Mouse (Mus musculus): ENCODE results near the gene Eno2. TPM values are rescaled to one million over a fixed set of nuclear protein-coding genes. Genes with fewer than 3 reads are reported as not detected.

Eno2 gene
- polyA plus RNA-seq, 1 experiment from 2014 or later = 4.5 TPM

DNA sequence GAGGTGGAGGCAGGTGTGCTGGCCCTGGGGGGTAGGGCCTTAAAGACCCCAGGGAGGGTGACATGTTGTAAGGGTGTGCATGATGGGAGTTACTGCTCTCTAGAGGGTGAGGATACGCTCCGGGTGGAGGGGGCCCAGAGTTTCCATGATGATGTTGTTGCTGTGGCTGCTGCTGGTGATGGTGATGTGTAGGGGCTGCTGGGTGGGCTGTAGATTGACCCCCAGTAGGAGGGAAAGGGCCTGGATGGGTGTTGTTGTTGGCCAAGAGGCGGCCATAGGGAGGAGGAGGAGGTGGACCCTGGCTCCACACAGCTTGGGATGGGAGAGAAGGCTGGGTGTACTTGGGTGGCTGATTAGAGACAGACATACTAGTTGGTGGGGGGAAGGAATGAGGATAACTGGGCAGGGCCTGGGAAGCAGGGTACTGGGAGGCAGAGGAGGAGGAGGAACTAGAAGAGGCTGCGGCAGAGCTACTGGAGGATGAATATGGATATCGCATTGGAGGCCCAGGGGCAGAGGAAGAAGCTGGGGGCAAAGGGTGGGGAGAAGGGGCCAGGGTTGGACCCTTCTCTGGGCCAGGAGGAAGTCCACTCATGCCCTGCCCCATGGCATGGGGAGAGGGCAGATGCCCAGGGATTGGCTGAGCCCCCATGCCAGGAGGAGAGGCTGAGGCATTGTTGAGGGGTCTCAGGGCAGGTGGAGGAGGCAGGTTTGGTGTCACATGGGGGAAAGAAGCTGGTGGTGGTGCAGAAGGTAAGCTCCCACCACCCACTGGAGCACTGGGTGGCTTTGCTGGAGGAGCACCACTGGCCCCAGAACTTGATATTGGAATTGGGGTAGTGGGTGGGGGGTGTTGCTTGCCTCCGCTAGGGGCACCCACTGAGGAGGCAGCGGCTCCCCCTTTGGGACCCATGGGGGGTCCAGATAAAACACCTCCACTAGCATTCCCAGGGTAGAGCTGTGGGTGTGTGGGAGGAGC lies 22.5 kb downstream of the Eno2 start:
- DNase-seq (ENCODE audit: low spot score, missing footprints) = no peak
- WGBS = 93% methylated on average over 7 of the region's 7 CpGs

DNA sequence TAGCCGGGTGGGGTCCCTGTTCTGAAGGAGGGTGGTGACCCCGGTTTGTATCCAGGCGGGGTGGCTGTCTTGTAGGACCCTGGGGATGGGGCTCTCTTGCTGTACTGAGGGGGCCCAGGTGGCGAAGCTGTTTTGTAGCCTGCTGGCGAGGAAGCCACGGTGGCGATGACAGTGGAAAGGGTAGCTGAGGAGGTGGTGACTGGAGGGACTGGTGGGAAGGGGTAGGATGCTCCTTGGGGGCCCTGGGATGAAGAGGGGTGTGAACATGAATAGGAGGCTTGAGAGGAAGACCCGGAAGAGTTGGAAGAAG lies 23.2 kb downstream of the Eno2 start:
- WGBS = 20% methylated on average over 8 of the region's 8 CpGs
- H3K4me1 ChIP-seq (ENCODE audit: control insufficient read depth, insufficient read depth, low read length) = peaks cover 22% of the 10 kb centered on the region
- H3K36me3 ChIP-seq (ENCODE audit: control insufficient read depth, insufficient read depth, low read length) = peaks cover 20% of the 10 kb centered on the region
- peak; percentile 6; the same call in 1 of the 2 replicates for ATAC-seq (ENCODE audit: low FRiP score)
- H3K27me3 ChIP-seq (ENCODE audit: control insufficient read depth, insufficient read depth, low read length) = no peaks in the 10 kb centered on the region
- H3K9me3 ChIP-seq (ENCODE audit: control insufficient read depth, low read length) = no peaks in the 10 kb centered on the region
- peak overlapping the region; percentile 98 for H3K4me2 ChIP-seq
- no peak for DNase-seq (ENCODE audit: low spot score, missing footprints)
- H3K4me3 ChIP-seq (ENCODE audit: low read depth, low read length) = peak overlapping the region; percentile 57
- peak overlapping the region; percentile 86 for H3K9ac ChIP-seq (ENCODE audit: low read length)
- peak overlapping the region; percentile 85 for H3K27ac ChIP-seq (ENCODE audit: low read depth, low read length)

More for the DNA sequence above, 22.5 kb downstream of the Eno2 start:
- peaks cover 20% of the 10 kb centered on the region for H3K36me3 ChIP-seq (ENCODE audit: control insufficient read depth, insufficient read depth, low read length)
- ATAC-seq (ENCODE audit: low FRiP score) = no peak
- H3K9ac ChIP-seq (ENCODE audit: low read length) = no peak overlapping the region
- peaks cover 17% of the 10 kb centered on the region for H3K4me1 ChIP-seq (ENCODE audit: control insufficient read depth, insufficient read depth, low read length)
- H3K27ac ChIP-seq (ENCODE audit: low read depth, low read length) = no peak overlapping the region
- H3K4me2 ChIP-seq = peak overlapping the region; percentile 98
- no peaks in the 10 kb centered on the region for H3K27me3 ChIP-seq (ENCODE audit: control insufficient read depth, insufficient read depth, low read length)
- no peak overlapping the region for H3K4me3 ChIP-seq (ENCODE audit: low read depth, low read length)
- H3K9me3 ChIP-seq (ENCODE audit: control insufficient read depth, low read length) = no peaks in the 10 kb centered on the region

DNA sequence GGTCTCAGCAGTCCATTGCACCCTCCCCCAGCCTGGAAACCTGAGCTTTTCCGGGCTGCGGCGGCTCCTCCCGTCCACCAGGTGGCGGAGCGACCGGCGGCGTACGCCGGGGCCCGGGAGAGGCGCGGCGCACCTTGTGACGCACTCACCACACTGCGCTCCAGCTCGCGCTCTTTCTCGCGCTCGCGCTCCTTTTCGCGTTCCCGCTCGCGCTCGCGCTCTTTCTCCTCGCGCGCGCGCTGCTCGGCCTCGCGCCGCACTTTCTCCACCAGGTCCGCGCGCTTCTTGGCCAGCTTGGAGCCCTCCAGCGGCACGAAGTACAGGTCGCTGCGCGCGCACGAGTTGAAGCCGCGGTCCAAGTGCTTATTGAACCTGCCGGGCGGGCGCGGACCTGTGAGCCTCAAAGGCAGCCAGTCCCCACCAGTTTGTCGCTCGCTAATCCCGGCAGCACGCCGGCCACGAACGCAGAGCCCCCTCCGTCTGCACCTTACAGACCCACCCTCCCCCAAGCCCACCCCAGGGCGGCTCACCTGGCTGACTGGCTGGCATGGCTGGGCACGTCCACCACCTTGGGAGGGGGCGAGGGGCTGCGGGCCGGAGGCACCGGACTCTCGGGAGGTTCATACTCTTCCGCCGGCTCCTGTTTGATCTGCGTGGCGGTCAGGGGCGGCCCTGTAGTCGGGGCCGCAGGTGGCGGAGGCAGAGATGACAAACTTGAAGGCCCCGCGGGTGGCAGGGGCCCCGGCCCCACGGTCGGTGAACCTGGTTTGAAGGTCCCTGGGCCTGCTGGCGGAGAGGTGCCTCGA lies 23.8 kb downstream of the Eno2 start:
- H3K27ac ChIP-seq (ENCODE audit: low read depth, low read length) = peak overlapping the region; percentile 85
- no peaks in the 10 kb centered on the region for H3K9me3 ChIP-seq (ENCODE audit: control insufficient read depth, low read length)
- no peaks in the 10 kb centered on the region for H3K27me3 ChIP-seq (ENCODE audit: control insufficient read depth, insufficient read depth, low read length)
- peak overlapping the region; percentile 86 for H3K9ac ChIP-seq (ENCODE audit: low read length)
- H3K36me3 ChIP-seq (ENCODE audit: control insufficient read depth, insufficient read depth, low read length) = peaks cover 20% of the 10 kb centered on the region
- WGBS = under 1% methylated on average over 79 of the region's 85 CpGs
- ATAC-seq (ENCODE audit: low FRiP score) = peak; percentile 83
- H3K4me1 ChIP-seq (ENCODE audit: control insufficient read depth, insufficient read depth, low read length) = peaks cover 22% of the 10 kb centered on the region
- peak overlapping the region; percentile 98 for H3K4me2 ChIP-seq
- H3K4me3 ChIP-seq (ENCODE audit: low read depth, low read length) = peak overlapping the region; percentile 57
- peak; percentile 99 for DNase-seq (ENCODE audit: low spot score, missing footprints)

DNA sequence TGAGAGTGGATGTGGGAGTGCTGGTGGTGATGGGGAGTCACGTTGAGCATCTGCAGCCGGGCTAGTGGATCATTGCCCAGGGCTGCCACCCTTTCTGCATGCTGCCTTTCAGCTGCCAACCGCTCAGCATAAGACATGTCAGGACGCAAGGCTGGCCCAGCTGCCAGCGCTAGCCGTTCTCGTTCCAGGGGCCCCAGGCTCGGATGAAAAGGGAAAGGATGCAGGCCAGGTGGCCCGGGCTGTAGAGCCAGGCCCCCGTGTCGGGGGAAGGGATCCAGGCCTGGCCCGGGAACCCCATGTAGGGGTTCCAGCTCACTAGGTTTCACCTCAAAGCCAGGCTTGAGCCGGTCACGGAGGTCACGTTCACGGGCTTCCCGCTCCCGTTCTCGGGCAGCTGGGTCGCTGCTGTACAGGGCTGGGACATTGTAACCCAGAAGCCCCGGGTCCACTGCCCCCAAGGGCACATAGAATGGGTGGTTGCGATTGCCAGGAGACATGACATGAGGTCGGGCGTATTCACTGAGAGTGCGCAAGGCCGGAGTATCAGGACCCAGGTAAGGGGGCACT lies 24.6 kb downstream of the Eno2 start:
- ATAC-seq (ENCODE audit: low FRiP score) = no peak; the same call in 1 of the 2 replicates
- H3K4me1 ChIP-seq (ENCODE audit: control insufficient read depth, insufficient read depth, low read length) = peaks cover 26% of the 10 kb centered on the region

DNA sequence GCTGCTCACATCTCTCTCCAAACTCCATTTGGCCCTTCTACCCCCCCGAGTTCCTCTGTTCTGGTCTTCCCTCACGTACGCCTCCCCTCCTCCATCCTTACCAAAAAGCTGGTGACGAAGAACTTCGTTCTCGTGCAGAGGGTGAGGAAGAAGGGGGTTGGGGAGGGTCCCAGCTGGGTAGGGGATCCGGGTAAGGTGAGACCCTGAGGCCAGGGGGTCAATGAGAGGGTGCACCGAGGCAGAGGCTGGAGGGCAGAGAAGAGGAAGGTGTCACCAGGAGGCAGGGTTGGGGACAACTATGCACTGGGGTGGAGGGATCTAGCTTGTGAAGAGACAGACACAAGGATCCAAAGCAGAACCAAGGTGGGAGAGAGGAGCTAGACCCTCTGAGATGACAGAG lies 25.8 kb downstream of the Eno2 start:
- H3K4me1 ChIP-seq (ENCODE audit: control insufficient read depth, insufficient read depth, low read length) = peaks cover 30% of the 10 kb centered on the region
- H3K9me3 ChIP-seq (ENCODE audit: control insufficient read depth, low read length) = no peaks in the 10 kb centered on the region
- no peak overlapping the region for H3K4me2 ChIP-seq
- ATAC-seq (ENCODE audit: low FRiP score) = no peak
- H3K27me3 ChIP-seq (ENCODE audit: control insufficient read depth, insufficient read depth, low read length) = no peaks in the 10 kb centered on the region
- no peak overlapping the region for H3K9ac ChIP-seq (ENCODE audit: low read length)
- WGBS = 88% methylated on average over 8 of the region's 8 CpGs
- DNase-seq (ENCODE audit: low spot score, missing footprints) = no peak
- H3K27ac ChIP-seq (ENCODE audit: low read depth, low read length) = no peak overlapping the region
- H3K4me3 ChIP-seq (ENCODE audit: low read depth, low read length) = no peak overlapping the region
- H3K36me3 ChIP-seq (ENCODE audit: control insufficient read depth, insufficient read depth, low read length) = peaks cover 15% of the 10 kb centered on the region

More for the DNA sequence above, 24.6 kb downstream of the Eno2 start:
- peak overlapping the region; percentile 57; the same call in 1 of the 2 replicates for H3K4me3 ChIP-seq (ENCODE audit: low read depth, low read length)
- no peak for DNase-seq (ENCODE audit: low spot score, missing footprints)
- peak overlapping the region; percentile 44; the same call in 1 of the 2 replicates for H3K27ac ChIP-seq (ENCODE audit: low read depth, low read length)
- peaks cover 20% of the 10 kb centered on the region for H3K36me3 ChIP-seq (ENCODE audit: control insufficient read depth, insufficient read depth, low read length)
- H3K4me2 ChIP-seq = peak overlapping the region; percentile 98
- H3K27me3 ChIP-seq (ENCODE audit: control insufficient read depth, insufficient read depth, low read length) = no peaks in the 10 kb centered on the region
- WGBS = 72% methylated on average over 26 of the region's 26 CpGs
- H3K9me3 ChIP-seq (ENCODE audit: control insufficient read depth, low read length) = no peaks in the 10 kb centered on the region
- peak overlapping the region; percentile 86 for H3K9ac ChIP-seq (ENCODE audit: low read length)

DNA sequence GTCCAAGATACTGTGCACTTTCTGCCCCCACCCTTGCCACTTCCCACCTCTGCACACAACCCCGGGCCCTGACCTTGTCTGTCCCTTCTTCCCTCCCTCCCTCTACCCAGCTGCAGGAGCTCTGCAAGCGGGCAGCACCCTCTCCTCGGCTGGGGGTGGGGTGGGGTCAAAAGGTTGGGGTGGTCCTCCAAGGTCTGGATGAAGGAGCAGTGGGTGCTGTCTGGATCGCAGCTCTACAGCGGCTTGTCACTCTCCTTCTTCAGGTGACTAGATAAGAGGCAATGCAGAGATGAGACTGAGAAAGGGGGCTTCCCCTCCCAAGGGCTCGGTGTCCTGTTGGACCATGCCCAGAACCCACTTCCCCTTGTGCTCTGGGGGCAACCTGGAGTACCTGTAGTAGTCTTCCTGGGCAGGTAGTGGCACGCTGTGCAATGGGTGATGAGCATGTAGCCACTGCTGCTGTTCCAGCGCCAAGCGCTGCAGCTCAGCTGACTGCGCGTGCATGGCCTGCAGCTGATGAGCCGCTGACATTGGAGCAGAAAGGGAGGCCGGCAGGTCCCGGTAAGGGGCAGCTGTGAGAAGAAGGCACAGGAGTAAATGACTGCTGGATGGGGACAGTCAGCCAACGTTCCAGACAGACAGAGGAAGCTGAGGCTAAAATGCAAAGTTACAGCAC lies 26.5 kb downstream of the Eno2 start:
- no peak for DNase-seq (ENCODE audit: low spot score, missing footprints)
- 94% methylated on average over 15 of the region's 15 CpGs for WGBS
- H3K4me2 ChIP-seq = no peak overlapping the region
- H3K4me3 ChIP-seq (ENCODE audit: low read depth, low read length) = no peak overlapping the region
- ATAC-seq (ENCODE audit: low FRiP score) = no peak
- no peaks in the 10 kb centered on the region for H3K27me3 ChIP-seq (ENCODE audit: control insufficient read depth, insufficient read depth, low read length)
- H3K36me3 ChIP-seq (ENCODE audit: control insufficient read depth, insufficient read depth, low read length) = peaks cover 15% of the 10 kb centered on the region
- H3K4me1 ChIP-seq (ENCODE audit: control insufficient read depth, insufficient read depth, low read length) = peaks cover 33% of the 10 kb centered on the region
- H3K9ac ChIP-seq (ENCODE audit: low read length) = no peak overlapping the region
- no peak overlapping the region for H3K27ac ChIP-seq (ENCODE audit: low read depth, low read length)
- H3K9me3 ChIP-seq (ENCODE audit: control insufficient read depth, low read length) = no peaks in the 10 kb centered on the region

DNA sequence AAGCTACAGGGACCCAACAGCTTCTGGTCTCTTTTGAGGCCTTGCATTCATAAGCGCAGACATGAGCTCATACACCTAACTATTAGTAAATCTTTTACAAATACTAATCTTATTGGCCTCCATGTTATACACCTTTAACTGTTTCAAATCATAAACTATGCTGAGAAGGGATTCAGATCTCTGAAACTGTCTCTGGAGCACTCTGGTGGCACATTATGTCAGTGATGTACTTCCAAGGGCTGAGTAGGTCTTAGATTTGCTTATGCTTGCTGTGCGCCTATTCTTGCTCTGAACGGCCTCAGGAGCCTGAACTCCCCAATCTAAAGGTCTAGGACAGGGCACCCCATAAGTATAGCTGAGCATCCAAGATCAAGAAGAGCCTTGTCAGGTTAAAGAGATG lies 27.6 kb downstream of the Eno2 start:
- peak overlapping the region; percentile 96 for H3K9ac ChIP-seq (ENCODE audit: low read length)
- no peaks in the 10 kb centered on the region for H3K27me3 ChIP-seq (ENCODE audit: control insufficient read depth, insufficient read depth, low read length)
- peak overlapping the region; percentile 56; the same call in 1 of the 2 replicates for H3K4me3 ChIP-seq (ENCODE audit: low read depth, low read length)
- H3K27ac ChIP-seq (ENCODE audit: low read depth, low read length) = peak overlapping the region; percentile 99
- peak overlapping the region; percentile 82 for H3K4me2 ChIP-seq
- WGBS = 69% methylated on average over 3 of the region's 3 CpGs
- H3K36me3 ChIP-seq (ENCODE audit: control insufficient read depth, insufficient read depth, low read length) = peaks cover 8% of the 10 kb centered on the region; the same call in 1 of the 2 replicates
- peaks cover 33% of the 10 kb centered on the region for H3K4me1 ChIP-seq (ENCODE audit: control insufficient read depth, insufficient read depth, low read length)
- ATAC-seq (ENCODE audit: low FRiP score) (no peak), DNase-seq (ENCODE audit: low spot score, missing footprints) (peak; percentile 90)
- no peaks in the 10 kb centered on the region for H3K9me3 ChIP-seq (ENCODE audit: control insufficient read depth, low read length)

DNA sequence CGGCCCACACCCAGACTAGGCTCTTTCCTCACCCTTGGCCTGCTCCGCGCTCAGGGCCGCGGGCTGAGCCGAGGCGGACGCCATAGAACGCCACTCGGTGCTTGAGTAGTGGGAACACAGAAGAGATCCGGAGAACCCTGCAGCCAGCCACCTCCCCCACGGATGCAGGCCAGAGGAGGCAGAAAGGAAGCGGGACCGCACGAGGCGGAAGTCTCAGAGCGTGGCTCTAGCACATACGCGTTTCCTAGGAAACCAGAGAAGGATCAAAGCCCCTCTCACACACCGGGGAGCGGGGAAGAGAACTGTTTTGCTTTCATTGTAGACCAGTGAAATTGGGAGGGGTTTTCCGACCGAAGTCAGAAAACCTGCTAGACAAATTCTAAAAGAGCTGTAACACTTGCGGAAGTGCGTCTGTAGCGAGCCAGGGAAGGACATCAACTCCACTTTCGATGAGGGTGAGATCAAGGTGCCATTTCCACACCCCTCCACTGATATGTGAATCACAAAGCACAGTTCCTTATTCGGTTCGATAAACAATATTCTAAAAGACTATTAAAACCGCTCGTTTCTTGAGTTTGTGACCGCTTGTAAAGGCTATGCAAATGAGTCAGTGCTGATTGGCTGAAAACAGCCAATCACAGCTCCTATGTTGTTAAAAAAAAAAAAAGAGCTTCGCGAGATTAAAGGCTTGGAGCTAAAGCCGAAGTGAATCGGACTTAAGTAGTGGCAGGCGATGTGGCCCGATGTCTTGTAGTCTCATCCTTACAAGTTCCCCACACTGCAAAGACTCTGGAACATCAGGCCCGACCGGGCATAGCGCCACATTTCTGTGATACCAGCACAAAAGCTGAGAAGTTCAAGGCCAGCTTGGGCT lies 28.3 kb downstream of the Eno2 start, which contains the start of gene Grcc10:
Gene Grcc10 (minus strand): TSS at position 487 of the 874 bp plus-strand sequence.
- H3K4me2 ChIP-seq = peak within 1 kb of the TSS; percentile 82
- DNase-seq (ENCODE audit: low spot score, missing footprints) = peak; percentile 98
- WGBS = under 1% methylated on average over 41 of the region's 41 CpGs
- peak within 1 kb of the TSS; percentile 56 for H3K4me3 ChIP-seq (ENCODE audit: low read depth, low read length)
- H3K9ac ChIP-seq (ENCODE audit: low read length) = peak within 1 kb of the TSS; percentile 96
- no peaks in the 10 kb centered on the region for H3K9me3 ChIP-seq (ENCODE audit: control insufficient read depth, low read length)
- peak within 1 kb of the TSS; percentile 99 for H3K27ac ChIP-seq (ENCODE audit: low read depth, low read length)
- no peaks in the 10 kb centered on the region for H3K27me3 ChIP-seq (ENCODE audit: control insufficient read depth, insufficient read depth, low read length)
- peaks cover 26% of the 10 kb centered on the region for H3K4me1 ChIP-seq (ENCODE audit: control insufficient read depth, insufficient read depth, low read length)
- peaks cover 8% of the 10 kb centered on the region; the same call in 1 of the 2 replicates for H3K36me3 ChIP-seq (ENCODE audit: control insufficient read depth, insufficient read depth, low read length)
- peak; percentile 86 for ATAC-seq (ENCODE audit: low FRiP score)
